Mouse (Mus musculus) cerebellum, adult 2 months (tissue): ENCODE results near the gene Mafk. TPM values are rescaled to one million over a fixed set of nuclear protein-coding genes. Genes with fewer than 3 reads are reported as not detected.
A peak's percentile ranks its signal among the peaks of the same experiment; 100 is the strongest.

Source experiments
- DNase-seq, 2 experiments: peaks; one replicate each; pipeline ENCODE4 v3.0.0; 2021
- H3K27ac ChIP-seq: fragments of 200-500 bp; 2 replicates; pipeline ENCODE4 v1.5.1; 2012; ENCODE audit warnings: low read length, control low read depth, inconsistent platforms; ENCODE audit not compliant: insufficient read depth
- H3K27me3 ChIP-seq: fragments of 200-500 bp; 2 replicates; pipeline ENCODE4 v1.6.1; 2012; ENCODE audit warnings: inconsistent platforms, mild to moderate bottlenecking, low read length, moderate library complexity; ENCODE audit not compliant: control insufficient read depth, insufficient read depth
- H3K4me1 ChIP-seq: fragments of 200-500 bp; 2 replicates; pipeline ENCODE4 v1.6.1; 2011; ENCODE audit warnings: low read length; ENCODE audit not compliant: control insufficient read depth, insufficient read depth
- H3K4me3 ChIP-seq: fragments of 200-500 bp; replicated peaks from 2 replicates; pipeline ENCODE3; 2011; ENCODE audit warnings: mild to moderate bottlenecking, low read depth, low read length, control low read depth; ENCODE audit not compliant: insufficient read depth
- CTCF ChIP-seq: fragments of 200-500 bp; IDR thresholded peaks from 2 replicates; pipeline ENCODE4 v1.5.1; 2011; ENCODE audit warnings: low read depth, mild to moderate bottlenecking, control low read depth, low read length, moderate library complexity, borderline replicate concordance; ENCODE audit not compliant: insufficient read depth
- POLR2A ChIP-seq: fragments of 200-500 bp; IDR thresholded peaks from 2 replicates; pipeline ENCODE4 v1.6.1; 2011; ENCODE audit warnings: low read length, control low read depth, borderline replicate concordance; ENCODE audit not compliant: insufficient read depth
- WGBS: fragments of 180-500 bp; shearing (Covaris S2); methylation state at CpG from one replicate; pipeline ENCODE4 v1.1.7; 2018; 5-methylcytosine and 5-hydroxymethylcytosine counted together
- polyA plus RNA-seq: library from polyadenylated mRNA; depleted of rRNA; stranded (reverse); fragments of >200 nt; gene quantifications from 2 replicates; pipeline ENCODE4 v1.2.3, GENCODE M21; 2012

The Mafk gene
- polyA plus RNA-seq, 1 experiment = 7.8 TPM

- Histone ChIP-seq H3K27me3 (no peaks in the 10 kb centered on the region), H3K4me1 (no peaks in the 10 kb centered on the region; the same call in 1 of the 2 replicates), H3K4me3 (no peak overlapping the region), H3K27ac (no peak overlapping the region)
- WGBS = 66% methylated on average over 16 of the region's 16 CpGs
- TF ChIP-seq CTCF (no peak), POLR2A (no peak)
- peak in 1 of 2 experiments; percentile 8 for DNase-seq
Measured at GRCm38 (mm10) chr5:139758096-139758495, 33.2 kb upstream of the Mafk start.

GRCm38 (mm10) chr5:139764296-139764695, 27.0 kb upstream of the Mafk start:
- H3K4me1 ChIP-seq = no peaks in the 10 kb centered on the region
- TF ChIP-seq POLR2A (no peak), CTCF (peak; percentile 62)
- no peak overlapping the region for H3K27ac ChIP-seq
- no peaks in the 10 kb centered on the region for H3K27me3 ChIP-seq
- no peak overlapping the region for H3K4me3 ChIP-seq
- DNase-seq = peak in 1 of 2 experiments; percentile 15
- WGBS = 61% methylated on average over 11 of the region's 11 CpGs

GRCm38 (mm10) chr5:139768216-139768615, 23.1 kb upstream of the Mafk start:
- WGBS = 67% methylated on average over 8 of the region's 8 CpGs
- no peak for DNase-seq
- Histone ChIP-seq H3K4me3 (no peak overlapping the region), H3K27ac (no peak overlapping the region), H3K4me1 (no peaks in the 10 kb centered on the region), H3K27me3 (no peaks in the 10 kb centered on the region)
- no peak for TF ChIP-seq CTCF
- TF ChIP-seq POLR2A = no peak

GRCm38 (mm10) chr5:139775216-139775926, 15.9 kb upstream of the Mafk start, which contains the start of gene Ints1:
Ints1 (minus strand) TSS chr5:139775674.
- under 1% methylated on average over 55 of the region's 55 CpGs for WGBS
- Histone ChIP-seq H3K27me3 (no peaks in the 10 kb centered on the region), H3K27ac (0 out of 2 replicates have a peak within 1 kb of the TSS, but pooled peaks have one; percentile 51), H3K4me1 (0 out of 2 replicates have a peak, but pooled peaks cover 4% of the 10 kb centered on the region), H3K4me3 (peak within 1 kb of the TSS; percentile 87)
- peak; percentile 89 for TF ChIP-seq CTCF
- TF ChIP-seq POLR2A = peak; percentile 79
- peak; percentile 95 for DNase-seq

- TF ChIP-seq POLR2A (no peak), CTCF (no peak)
- WGBS = 56% methylated on average over 5 of the region's 5 CpGs
- DNase-seq = no peak
- H3K4me1 ChIP-seq = 0 out of 2 replicates have a peak, but pooled peaks cover 4% of the 10 kb centered on the region
- no peak overlapping the region for H3K4me3 ChIP-seq
- no peak overlapping the region for H3K27ac ChIP-seq
- no peaks in the 10 kb centered on the region for H3K27me3 ChIP-seq
Measured at GRCm38 (mm10) chr5:139776966-139777365, 14.3 kb upstream of the Mafk start.

GRCm38 (mm10) chr5:139781406-139781805, 9.9 kb upstream of the Mafk start:
- no peak for TF ChIP-seq CTCF
- H3K27ac ChIP-seq = no peak overlapping the region
- H3K27me3 ChIP-seq = no peaks in the 10 kb centered on the region
- WGBS = 75% methylated on average over 8 of the region's 8 CpGs
- no peak for DNase-seq
- no peaks in the 10 kb centered on the region for H3K4me1 ChIP-seq
- no peak overlapping the region for H3K4me3 ChIP-seq

- WGBS = 59% methylated on average over 4 of the region's 4 CpGs
- DNase-seq = no peak
Measured at GRCm38 (mm10) chr5:139789466-139789865, 1.8 kb upstream of the Mafk start.

GRCm38 (mm10) chr5:139792159-139792775, 954 bp downstream of the Mafk start:
- no peak for DNase-seq
- Histone ChIP-seq H3K27ac (no peak overlapping the region), H3K4me3 (peak overlapping the region; percentile 50), H3K27me3 (no peaks in the 10 kb centered on the region), H3K4me1 (peaks cover 9% of the 10 kb centered on the region; the same call in 1 of the 2 replicates)
- TF ChIP-seq CTCF (no peak), POLR2A (no peak)
- WGBS = 20% methylated on average over 11 of the region's 11 CpGs

More at GRCm38 (mm10) chr5:139789466-139789865, 1.8 kb upstream of the Mafk start:
- TF ChIP-seq POLR2A (no peak), CTCF (peak; percentile 6; the same call in 1 of the 2 replicates)
- H3K27me3 ChIP-seq = no peaks in the 10 kb centered on the region
- H3K4me3 ChIP-seq = no peak overlapping the region
- H3K27ac ChIP-seq = no peak overlapping the region
- peaks cover 8% of the 10 kb centered on the region; the same call in 1 of the 2 replicates for H3K4me1 ChIP-seq
